17 mouse cellular contexts compared by ENCODE assay signal in genomic region chr6:17521901-17522717, GRCm38 (mm10). TPM values are rescaled to one million over a fixed set of nuclear protein-coding genes. Genes with fewer than 3 reads are reported as not detected.
DNase-seq lines count a peak whose midpoint lies in the region; ATAC-seq and TF ChIP-seq lines count a peak whose summit lies in the region.
"Had no signal": no experiment of that assay in that cellular context is flagged by ENCODE, and none has a peak within 500 bp of the region (broad histone marks: within the 10 kb centered on the region; RNA-seq: fewer than 3 reads in every experiment).

No protein-coding gene starts in this region.

- no peak for TF ChIP-seq CTCF in intestine, postnatal 0 days (IDR thresholded peaks at IDR 0.05; ENCODE audit: low read depth)
- TF ChIP-seq CTCF in lung, adult 2 months (IDR thresholded peaks at IDR 0.05; ENCODE audit: insufficient read depth, low read length) = no peak

- H3K4me3 ChIP-seq in intestine, embryonic 14.5 days (ENCODE audit: low read depth, low read length) = no peak overlapping the region
- no peak overlapping the region for H3K4me3 ChIP-seq in intestine, postnatal 0 days (ENCODE audit: low read depth, low read length)
- H3K4me3 ChIP-seq in lung, embryonic 16.5 days (ENCODE audit: low read length) = no peak overlapping the region
- no peak overlapping the region for H3K4me3 ChIP-seq in lung, adult 2 months (replicated peaks; ENCODE audit: extremely low read depth, low read depth, low read length)
- H3K4me3 ChIP-seq: hindbrain, embryonic 10.5 days; stomach, embryonic 15.5 days had no signal

- no peak overlapping the region for H3K27ac ChIP-seq in intestine, embryonic 14.5 days (ENCODE audit: low read depth)
- H3K27ac ChIP-seq in intestine, postnatal 0 days (ENCODE audit: low read depth, low read length) = no peak overlapping the region
- H3K27ac ChIP-seq in lung, embryonic 16.5 days (ENCODE audit: low read length) = no peak overlapping the region; the same call in 1 of the 2 replicates
- H3K27ac ChIP-seq: hindbrain, embryonic 10.5 days; stomach, embryonic 15.5 days had no signal

- H3K4me1 ChIP-seq in intestine, embryonic 14.5 days (replicated peaks; ENCODE audit: control insufficient read depth, insufficient read depth, low read length) = no peaks in the 10 kb centered on the region
- H3K4me1 ChIP-seq in intestine, postnatal 0 days (replicated peaks; ENCODE audit: control insufficient read depth, insufficient read depth, low read length) = no peaks in the 10 kb centered on the region
- peaks cover 4% of the 10 kb centered on the region; the same call in 1 of the 2 replicates for H3K4me1 ChIP-seq in lung, embryonic 16.5 days (replicated peaks; ENCODE audit: control insufficient read depth, insufficient read depth, low read length)
- H3K4me1 ChIP-seq in lung, adult 2 months (ENCODE audit: control insufficient read depth, insufficient read depth, low read length) = no peaks in the 10 kb centered on the region; the same call in 1 of the 2 replicates
- H3K4me1 ChIP-seq: stomach, embryonic 15.5 days had no signal

- ATAC-seq in intestine, embryonic 14.5 days (replicated peaks; ENCODE audit: low FRiP score, low TSS enrichment, low read depth) = no peak
- ATAC-seq in intestine, postnatal 0 days = no peak
- peak; percentile 38; the same call in 1 of the 2 replicates for ATAC-seq in lung, embryonic 16.5 days (ENCODE audit: low read depth)
- ATAC-seq: forebrain, embryonic 14.5 days had no signal

- no peak overlapping the region for H3K4me2 ChIP-seq in intestine, embryonic 14.5 days (ENCODE audit: low read length)
- no peak overlapping the region for H3K4me2 ChIP-seq in intestine, postnatal 0 days (replicated peaks; ENCODE audit: low read depth)
- H3K4me2 ChIP-seq in lung, embryonic 16.5 days (ENCODE audit: low read depth, low read length) = no peak overlapping the region
- H3K4me2 ChIP-seq: heart, embryonic 11.5 days; stomach, embryonic 15.5 days had no signal

- no peaks in the 10 kb centered on the region for H3K36me3 ChIP-seq in intestine, embryonic 14.5 days (ENCODE audit: control insufficient read depth, insufficient read depth, low read length)
- H3K36me3 ChIP-seq in intestine, postnatal 0 days (ENCODE audit: control insufficient read depth, insufficient read depth) = peaks cover 3% of the 10 kb centered on the region; the same call in 1 of the 2 replicates
- no peaks in the 10 kb centered on the region for H3K36me3 ChIP-seq in lung, embryonic 16.5 days (ENCODE audit: control insufficient read depth, insufficient read depth, low read length)
- H3K36me3 ChIP-seq: hindbrain, embryonic 10.5 days; stomach, embryonic 15.5 days had no signal

- H3K9ac ChIP-seq in intestine, embryonic 14.5 days (ENCODE audit: low read length) = no peak overlapping the region
- H3K9ac ChIP-seq in intestine, postnatal 0 days (ENCODE audit: low read depth, low read length) = no peak overlapping the region
- H3K9ac ChIP-seq in lung, embryonic 16.5 days (ENCODE audit: low read length) = no peak overlapping the region
- H3K9ac ChIP-seq: stomach, embryonic 15.5 days had no signal

- peak; percentile 12 for DNase-seq in adrenal gland, adult 2 months
- no peak for DNase-seq in adrenal gland, postnatal 25 days
- peak; percentile 41 for DNase-seq in intestine, embryonic 14.5 days (ENCODE audit: low spot score)
- no peak for DNase-seq in lung, adult 2 months
- peak; percentile 58 for DNase-seq in lung, postnatal 36 days
- no peak for DNase-seq in MN1 (ENCODE audit: low spot score)
- DNase-seq: cerebellum, adult 2 months; kidney, postnatal 36 days; layer of hippocampus, postnatal 36 days; spleen, adult 18-20 months; thymus, postnatal 25 days had no signal

- H3K9me3 ChIP-seq in intestine, embryonic 14.5 days (ENCODE audit: control insufficient read depth, low read length) = no peaks in the 10 kb centered on the region
- no peaks in the 10 kb centered on the region for H3K9me3 ChIP-seq in intestine, postnatal 0 days (ENCODE audit: control insufficient read depth)
- no peaks in the 10 kb centered on the region for H3K9me3 ChIP-seq in lung, embryonic 16.5 days (ENCODE audit: control insufficient read depth, low read length)
- H3K9me3 ChIP-seq: hindbrain, embryonic 10.5 days; stomach, embryonic 15.5 days had no signal

- WGBS in intestine, embryonic 14.5 days = 65% methylated on average over 8 of the region's 8 CpGs
- 74% methylated on average over 8 of the region's 8 CpGs for WGBS in intestine, postnatal 0 days
- WGBS in lung, embryonic 16.5 days = 52% methylated on average over 8 of the region's 8 CpGs
- WGBS in lung, adult 2 months = 60% methylated on average over 8 of the region's 8 CpGs

- no peak for TF ChIP-seq POLR2A in lung, adult 2 months (IDR thresholded peaks at IDR 0.05; ENCODE audit: borderline replicate concordance, extremely low read depth, low read depth, low read length)

- no peaks in the 10 kb centered on the region for H3K27me3 ChIP-seq in intestine, embryonic 14.5 days (replicated peaks; ENCODE audit: control insufficient read depth, insufficient read depth, low read length)
- H3K27me3 ChIP-seq in intestine, postnatal 0 days (replicated peaks; ENCODE audit: control insufficient read depth, insufficient read depth, low read length) = no peaks in the 10 kb centered on the region
- no peaks in the 10 kb centered on the region for H3K27me3 ChIP-seq in lung, embryonic 16.5 days (ENCODE audit: control insufficient read depth, insufficient read depth, low read depth, low read length)
- H3K27me3 ChIP-seq: stomach, embryonic 15.5 days had no signal

RNA-seq across cellular contexts. Expression of gene Met, which starts 58.5 kb away (rescaled TPM):
- total RNA-seq in adrenal gland, adult 2 months (2021) = 10 to 100 TPM in 1 of 2 experiments, 1 to 10 TPM in 1; 7.8 to 11.5 TPM
- polyA plus RNA-seq in adrenal gland, adult 2 months (2012; rRNA removed) = 0.84 and 1.5 TPM in 2 replicates
- total RNA-seq in adrenal gland, postnatal 25 days (2021) = 5.3 and 7.4 TPM in 2 replicates
- 17.7 and 20.0 TPM in 2 replicates for polyA plus RNA-seq in intestine, embryonic 14.5 days (2014; fragmentation: Nextera tagmentation; extraction: Ambion mirVana)
- polyA plus RNA-seq in intestine, postnatal 0 days (2015; fragmentation: Nextera tagmentation; extraction: Ambion mirVana) = 6.7 and 7.7 TPM in 2 replicates
- 8.3 TPM in 2 replicates for polyA plus RNA-seq in lung, embryonic 16.5 days (2015; fragmentation: Nextera tagmentation; extraction: Ambion mirVana)
- 12.6 and 15.5 TPM in 2 replicates for polyA plus RNA-seq in lung, adult 2 months (2012; rRNA removed)

Comparison
In these comparisons a context has a peak if more than half of its experiments do, and no peak if none do; other contexts are left out.
1. DNase-seq: peak in adrenal gland, adult 2 months (single experiment), intestine, embryonic 14.5 days (single experiment) and lung, postnatal 36 days (single experiment); none in adrenal gland, postnatal 25 days (single experiment), lung, adult 2 months (single experiment) and MN1 (single experiment).